Mouse (Mus musculus) cerebellum, adult 2 months (tissue): ENCODE data around the gene Nat8f1.
"Not testable (repeated sequence)": the region's sequence is repeated elsewhere in the genome, so short reads cannot be mapped to it uniquely, and the experiment has no call there.

ENCODE experiments used
- CTCF ChIP-seq: fragments of 200-500 bp; IDR thresholded peaks from 2 replicates; pipeline ENCODE4 v1.5.1; 2011; ENCODE audit warnings: low read depth, mild to moderate bottlenecking, control low read depth, low read length, moderate library complexity, borderline replicate concordance; ENCODE audit not compliant: insufficient read depth
- POLR2A ChIP-seq: fragments of 200-500 bp; IDR thresholded peaks from 2 replicates; pipeline ENCODE4 v1.6.1; 2011; ENCODE audit warnings: low read length, control low read depth, borderline replicate concordance; ENCODE audit not compliant: insufficient read depth

DNA sequence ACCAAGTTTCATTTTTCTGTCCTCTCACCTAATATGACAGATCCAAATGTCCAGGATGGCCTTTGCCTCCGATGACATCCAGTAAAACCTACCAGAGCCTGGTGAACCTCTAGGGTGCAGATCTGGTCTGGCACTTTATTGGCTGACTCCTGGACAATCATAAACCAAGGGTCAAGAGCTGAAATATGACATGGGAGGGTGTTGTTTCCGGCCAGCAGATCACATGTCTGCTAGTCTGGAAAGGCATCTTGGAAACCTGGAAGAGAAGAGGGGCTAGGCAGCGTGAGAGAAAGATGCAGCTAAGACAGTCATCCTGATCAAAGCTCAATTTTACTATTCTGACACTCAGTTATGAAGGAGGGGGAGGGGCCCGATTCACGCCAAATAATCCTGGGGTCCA is 46.5 kb downstream of the Nat8f1 start, which contains the start of gene Nat8f2:
- not testable (repeated sequence) for TF ChIP-seq CTCF, POLR2A
